Mouse (Mus musculus) ES-Bruce4 (cell line): ENCODE measurements around the gene Cgnl1.

Experiments used
- CTCF ChIP-seq: IDR thresholded peaks from one replicate; pipeline ENCODE4 v1.8.1; 2011; ENCODE audit warnings: low read depth, low read length
- EP300 ChIP-seq: IDR thresholded peaks from 2 replicates; pipeline ENCODE4 v1.6.1; 2011; ENCODE audit warnings: low read depth, low read length; ENCODE audit not compliant: insufficient read depth
- POLR2A ChIP-seq: IDR thresholded peaks from one replicate; pipeline ENCODE4 v1.8.1; 2011; ENCODE audit warnings: low read length; ENCODE audit not compliant: insufficient read depth

DNA sequence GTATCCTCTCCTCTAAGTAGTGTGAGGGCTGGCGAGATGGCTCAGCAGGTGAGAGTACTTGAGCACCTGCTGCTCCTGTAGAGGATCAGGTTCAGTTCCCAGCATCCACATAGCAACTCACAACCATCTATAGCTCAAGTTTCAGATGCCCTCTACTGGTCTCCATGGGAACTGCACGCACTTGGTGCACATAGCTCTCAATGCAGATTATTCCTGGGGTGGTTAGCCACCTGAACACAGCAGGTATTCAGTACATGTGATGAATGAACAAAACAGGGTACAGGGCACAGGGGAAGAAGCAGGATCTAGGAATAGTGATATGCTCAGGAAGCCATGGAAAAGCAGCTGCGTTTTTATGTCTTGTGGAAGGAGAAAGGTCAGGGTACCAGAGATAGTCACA lies 6.0 kb upstream of the Cgnl1 start:
- TF ChIP-seq POLR2A: no peak
- TF ChIP-seq CTCF: no peak
- no peak for TF ChIP-seq EP300
